Mouse (Mus musculus) heart, adult 2 months (tissue): ENCODE measurements around the gene Kdm1b.

Source experiments
- CTCF ChIP-seq: fragments of 200-600 bp; IDR thresholded peaks from 2 replicates; pipeline ENCODE4 v1.8.1; 2022; ENCODE audit warnings: antibody characterized with exemption, mild to moderate bottlenecking, moderate library complexity
- EP300 ChIP-seq: fragments of 200-500 bp; IDR thresholded peaks from 2 replicates; pipeline ENCODE4 v1.6.1; 2011; ENCODE audit warnings: low read depth, low read length, control low read depth; ENCODE audit not compliant: insufficient read depth
- POLR2A ChIP-seq: fragments of 200-500 bp; IDR thresholded peaks from 2 replicates; pipeline ENCODE4 v1.6.1; 2011; ENCODE audit warnings: mild to moderate bottlenecking, low read depth, low read length, control low read depth; ENCODE audit not compliant: insufficient read depth

DNA sequence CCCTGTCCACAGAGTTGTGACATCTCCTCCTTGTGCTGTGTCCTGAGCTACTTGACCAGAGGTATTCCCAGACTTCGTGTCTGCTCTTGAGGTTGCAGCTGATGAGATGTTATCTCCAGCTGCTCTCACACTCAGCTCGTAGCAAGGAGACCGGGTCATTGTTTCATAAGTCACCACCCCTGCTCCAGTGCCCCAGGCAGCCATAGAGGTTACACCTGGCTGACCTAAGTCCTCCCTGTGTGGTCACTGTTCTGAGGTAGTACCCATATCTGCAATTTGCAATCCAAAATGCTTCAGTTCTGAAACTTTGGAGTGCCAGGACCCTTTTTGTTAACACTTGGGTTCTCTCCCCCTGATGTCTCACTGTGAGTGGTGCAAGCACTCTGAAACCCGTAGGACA is 6.7 kb downstream of the Kdm1b start:
- TF ChIP-seq CTCF (no peak), POLR2A (no peak), EP300 (no peak)
